Mouse (Mus musculus): ENCODE results near the gene Trmu. TPM values are rescaled to one million over a fixed set of nuclear protein-coding genes. Genes with fewer than 3 reads are reported as not detected.

Trmu gene
- total and polyA plus RNA-seq, 3 experiments, result 9.8 to 27.6 (median 19.8) TPM

DNA sequence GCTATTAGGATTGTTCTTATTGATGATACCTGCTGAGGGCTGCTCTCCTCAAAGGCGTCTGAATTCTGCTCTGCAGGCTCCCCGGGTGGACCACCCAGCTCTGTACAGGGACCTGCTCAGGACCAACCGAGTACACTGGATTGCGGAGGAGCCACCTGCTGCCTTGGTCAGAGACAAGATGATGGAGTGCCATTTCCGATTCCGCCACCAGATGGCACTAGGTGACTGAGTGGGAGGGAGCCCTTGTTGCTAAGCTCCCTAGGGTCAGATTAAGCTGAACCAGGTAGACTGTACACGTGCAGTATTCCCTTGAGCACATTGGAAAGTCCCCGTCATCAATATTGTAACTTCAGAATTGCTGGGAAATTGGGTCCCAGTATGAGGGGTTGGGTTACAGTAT, 17.2 kb downstream of the Trmu start:
- peak; percentile 71 for DNase-seq

DNA sequence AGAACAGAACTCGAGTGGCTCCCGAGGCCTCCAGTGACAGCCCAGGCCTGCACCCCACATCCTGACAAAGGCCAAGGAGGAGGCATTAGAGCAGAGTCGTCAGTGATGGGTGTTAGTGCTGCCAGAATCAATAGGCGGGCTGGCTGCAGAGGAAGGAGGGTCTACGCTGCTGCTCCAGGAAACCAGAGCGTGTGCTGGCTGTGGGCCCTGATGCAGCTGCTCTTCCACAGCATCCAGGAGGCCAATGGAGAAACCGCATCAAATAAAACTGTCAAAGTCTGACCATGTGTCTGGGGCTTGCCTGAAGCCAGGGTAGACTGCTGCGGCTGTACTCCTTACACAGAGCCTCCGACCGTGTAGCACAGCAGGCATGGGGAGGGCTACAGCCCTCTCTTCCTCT, 18.0 kb downstream of the Trmu start:
- DNase-seq, result no peak

GRCm38 (mm10) chr15:85899396-85899795, 20.3 kb downstream of the Trmu start:
- DNase-seq, result peak; percentile 51

DNA sequence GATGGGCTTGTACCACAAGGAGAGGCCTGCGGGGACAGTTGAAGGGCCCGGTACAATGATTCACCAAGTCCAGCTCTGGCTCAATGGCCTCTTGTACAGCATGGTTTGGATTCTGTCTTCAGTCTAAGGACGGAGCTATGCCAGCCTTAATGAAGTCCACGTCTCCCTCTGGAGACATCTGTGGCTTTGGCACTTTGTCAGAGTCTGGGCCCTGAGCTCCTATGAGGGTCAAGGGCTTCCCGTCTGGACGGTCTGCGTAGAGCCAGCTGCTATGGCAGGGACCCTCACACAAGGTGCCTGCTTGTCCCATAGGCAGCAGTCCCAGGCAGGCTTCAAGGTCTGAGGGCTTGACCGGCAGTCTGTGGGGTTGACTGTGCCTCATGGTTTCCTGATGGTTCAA, 21.2 kb downstream of the Trmu start:
- peak; percentile 45 for DNase-seq

- peak; percentile 63 for DNase-seq
Measured at GRCm38 (mm10) chr15:85900801-85901200, 21.7 kb downstream of the Trmu start.

DNA sequence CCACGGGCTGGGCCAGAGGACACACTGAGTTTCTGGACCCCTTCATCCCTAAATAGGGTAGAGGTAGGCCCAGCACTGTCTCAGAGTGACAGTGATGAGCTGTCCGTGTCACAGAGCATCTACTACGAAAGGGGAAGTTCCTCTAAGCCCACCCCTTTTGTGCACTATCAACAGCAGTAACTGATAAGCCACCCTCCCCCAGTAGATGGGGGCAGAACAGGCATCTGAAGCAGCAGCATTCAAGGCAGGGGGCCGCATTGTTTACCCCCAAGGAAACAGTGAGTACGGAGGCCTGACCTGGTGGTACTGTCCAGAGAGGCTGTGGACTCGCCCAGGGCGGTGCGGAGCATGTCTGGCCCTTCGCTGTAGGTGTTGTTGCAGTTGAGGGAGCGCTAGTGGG, 23.4 kb downstream of the Trmu start:
- DNase-seq, result no peak

- DNase-seq, result no peak
Measured at GRCm38 (mm10) chr15:85903826-85904225, 24.7 kb downstream of the Trmu start.

GRCm38 (mm10) chr15:85908660-85909491, 29.8 kb downstream of the Trmu start:
- DNase-seq, result peak; percentile 86

DNA sequence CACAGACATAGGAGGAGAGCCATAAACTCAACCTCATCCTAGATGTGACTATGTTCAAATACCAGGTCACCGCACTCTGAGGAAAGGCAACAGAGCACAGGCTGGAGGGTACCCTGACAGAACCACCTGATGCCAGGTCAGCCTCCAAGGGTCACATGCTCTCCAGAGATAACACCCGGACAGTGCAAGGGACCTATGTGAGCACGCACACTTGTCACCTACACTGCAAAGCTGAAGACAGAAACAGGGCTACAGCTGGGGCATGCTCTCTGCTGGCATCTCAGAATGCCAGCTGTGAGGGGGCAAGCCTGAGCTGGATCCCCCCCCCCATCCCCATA, 30.3 kb downstream of the Trmu start:
- no peak for DNase-seq

GRCm38 (mm10) chr15:85909931-85910330, 30.8 kb downstream of the Trmu start:
- peak; percentile 39 for DNase-seq

DNA sequence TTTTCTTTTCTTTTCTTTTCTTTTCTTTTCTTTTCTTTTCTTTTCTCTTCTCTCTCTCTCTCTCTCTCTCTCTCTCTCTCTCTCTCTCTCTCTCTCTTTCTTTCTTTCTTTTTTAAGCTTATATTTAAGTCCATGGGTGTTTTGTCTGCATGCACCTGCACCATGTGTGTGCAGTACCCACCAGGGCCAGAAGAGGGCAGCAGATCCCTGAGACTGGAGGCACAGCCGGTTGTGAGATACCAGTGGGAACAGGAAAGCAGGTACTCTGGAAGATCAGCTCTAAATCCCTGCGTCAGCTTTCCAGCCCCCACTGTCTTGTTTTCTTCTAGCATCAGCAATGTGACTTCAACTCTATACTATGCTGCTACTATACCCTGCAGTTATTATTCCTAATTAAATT, 34.5 kb downstream of the Trmu start:
- peak; percentile 53 for DNase-seq

- DNase-seq, result peak; percentile 41
Measured at GRCm38 (mm10) chr15:85919191-85919891, 40.2 kb downstream of the Trmu start.

DNA sequence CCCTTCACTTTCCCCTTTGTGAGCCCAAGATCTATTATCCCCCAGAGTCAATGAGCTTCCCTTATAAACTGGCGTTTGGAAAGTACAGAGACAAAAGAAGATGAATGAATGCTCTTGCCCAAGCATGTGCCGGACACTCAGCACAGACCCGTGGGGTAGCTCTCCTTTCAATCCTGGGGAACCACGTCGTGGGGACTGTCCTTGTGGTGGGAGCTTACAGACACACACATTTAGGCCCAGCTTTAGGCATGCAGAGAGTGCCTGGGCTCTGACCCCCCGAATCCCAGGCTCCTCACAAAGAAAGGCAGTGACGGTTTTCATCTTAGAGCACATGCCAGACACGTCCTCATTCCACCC, 40.8 kb downstream of the Trmu start:
- DNase-seq, result no peak

DNA sequence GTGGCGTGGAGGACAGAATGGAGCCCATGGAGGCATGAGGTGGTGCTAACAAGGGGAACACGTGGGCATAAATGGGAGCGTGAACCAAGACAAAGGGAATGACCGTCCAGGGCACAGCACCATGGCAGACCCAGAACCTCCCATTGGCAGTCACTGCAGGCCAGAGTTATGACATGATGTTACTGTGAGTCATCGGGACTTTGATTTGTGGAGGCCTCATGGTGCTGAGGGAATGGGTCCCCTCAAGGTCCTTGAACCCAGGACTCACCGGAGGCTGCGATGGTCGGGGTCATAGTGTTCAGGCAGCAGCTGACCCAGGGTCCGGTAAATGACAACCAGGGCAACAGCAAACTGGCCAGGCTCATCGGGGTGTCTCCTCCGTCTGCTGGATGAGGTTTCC, 42.7 kb downstream of the Trmu start:
- peak; percentile 79 for DNase-seq

GRCm38 (mm10) chr15:85928161-85928560, 49.0 kb downstream of the Trmu start:
- DNase-seq, result peak; percentile 56

- peak; percentile 63 for DNase-seq
Measured at GRCm38 (mm10) chr15:85935627-85936049, 56.5 kb downstream of the Trmu start.

Other genes with a start within 250 kb of the Trmu start
- 10 to 100 TPM; 37.2 to 48.9 TPM for gene Ppara, start 144.3 kb upstream of the Trmu start, total RNA-seq (2021)
- 6.3 and 8.5 TPM in 2 replicates for gene Ppara, start 144.3 kb upstream of the Trmu start, polyA plus RNA-seq (2012; rRNA removed)
- gene Cdpf1, start 67.6 kb upstream of the Trmu start, total RNA-seq (2021), result 10 to 100 TPM; 22.5 to 23.5 TPM
- 55.7 and 56.0 TPM in 2 replicates for gene Cdpf1, start 67.6 kb upstream of the Trmu start, polyA plus RNA-seq (2012; rRNA removed)
- under 1 TPM; 0.20 to 0.69 TPM for gene Pkdrej, start 57.6 kb upstream of the Trmu start, total RNA-seq (2021)
- 0.08 and 0.11 TPM in 2 replicates for gene Pkdrej, start 57.6 kb upstream of the Trmu start, polyA plus RNA-seq (2012; rRNA removed)
- 10 to 100 TPM; 17.0 to 18.9 TPM for gene Ttc38, start 47.0 kb upstream of the Trmu start, total RNA-seq (2021)
- 6.5 and 10.6 TPM in 2 replicates for gene Ttc38, start 47.0 kb upstream of the Trmu start, polyA plus RNA-seq (2012; rRNA removed)
- 1 to 10 TPM in 1 of 2 experiments, under 1 TPM in 1; 0.66 to 1.1 TPM for gene Gtse1, start 19.6 kb upstream of the Trmu start, total RNA-seq (2021)
- 2.0 and 2.9 TPM in 2 replicates for gene Gtse1, start 19.6 kb upstream of the Trmu start, polyA plus RNA-seq (2012; rRNA removed)
- gene Celsr1, start 154.5 kb downstream of the Trmu start, total RNA-seq (2021), result 1 to 10 TPM; 4.7 to 7.7 TPM
- 1.2 and 1.8 TPM in 2 replicates for gene Celsr1, start 154.5 kb downstream of the Trmu start, polyA plus RNA-seq (2012; rRNA removed)
- gene Gramd4, start 178.4 kb downstream of the Trmu start, total RNA-seq (2021), result 10 to 100 TPM; 13.8 to 19.5 TPM
- gene Gramd4, start 178.4 kb downstream of the Trmu start, polyA plus RNA-seq (2012; rRNA removed), result 10.5 and 11.3 TPM in 2 replicates